Mouse (Mus musculus) hindbrain, embryonic 16.5 days (tissue): ENCODE measurements around the gene Gzma. TPM values are rescaled to one million over a fixed set of nuclear protein-coding genes. Genes with fewer than 3 reads are reported as not detected.

Experiments
- ATAC-seq: fragments of 200-750 bp; cut with Nextera tagmentation; 2 replicates; pipeline ENCODE4 v1.8.0; 2017; ENCODE audit warnings: moderate TSS enrichment, moderate library complexity
- H3K27ac ChIP-seq: fragments of 300-500 bp; sonication (generic); 2 replicates; pipeline ENCODE4 v1.5.1; 2014; ENCODE audit warnings: low read depth, mild to moderate bottlenecking, control low read depth, low read length, moderate library complexity
- H3K27me3 ChIP-seq: fragments of 300-500 bp; sonication (generic); replicated peaks from 2 replicates; pipeline ENCODE4 v1.6.1; 2014; ENCODE audit warnings: low read length; ENCODE audit not compliant: control insufficient read depth, insufficient read depth
- H3K36me3 ChIP-seq: fragments of 300-500 bp; sonication (generic); 2 replicates; pipeline ENCODE4 v1.6.1; 2014; ENCODE audit warnings: mild to moderate bottlenecking, low read length, moderate library complexity, mixed read lengths; ENCODE audit not compliant: control insufficient read depth, insufficient read depth
- H3K4me1 ChIP-seq: fragments of 300-500 bp; sonication (generic); 2 replicates; pipeline ENCODE4 v1.6.1; 2014; ENCODE audit warnings: low read depth, low read length; ENCODE audit not compliant: control insufficient read depth, insufficient read depth
- H3K4me2 ChIP-seq: fragments of 300-500 bp; sonication (generic); 2 replicates; pipeline ENCODE4 v1.6.1; 2014; ENCODE audit warnings: mild to moderate bottlenecking, low read length, control low read depth, moderate library complexity
- H3K4me3 ChIP-seq: fragments of 300-500 bp; sonication (generic); 2 replicates; pipeline ENCODE4 v1.5.1; 2014; ENCODE audit warnings: mild to moderate bottlenecking, low read length, control low read depth, moderate library complexity
- H3K9ac ChIP-seq: fragments of 300-500 bp; sonication (generic); 2 replicates; pipeline ENCODE4 v1.6.1; 2014; ENCODE audit warnings: low read depth, mild to moderate bottlenecking, control low read depth, low read length, moderate library complexity
- H3K9me3 ChIP-seq: fragments of 300-500 bp; sonication (generic); 2 replicates; pipeline ENCODE4 v1.6.1; 2014; ENCODE audit warnings: mild to moderate bottlenecking, low read length, moderate library complexity; ENCODE audit not compliant: control insufficient read depth
- WGBS: fragments of 180-500 bp; shearing (Covaris S2); extraction: QIAGEN DNeasy Blood & Tissue Kit; methylation state at CpG from one replicate; pipeline ENCODE4 v1.1.7; 2014; 5-methylcytosine and 5-hydroxymethylcytosine counted together
- polyA plus RNA-seq: library from polyadenylated mRNA; unstranded; fragments of >200 nt; fragmentation: Nextera tagmentation; extraction: Ambion mirVana; gene quantifications from 2 replicates; pipeline ENCODE4 v1.2.1, GENCODE M21; 2015

Gene Gzma
- polyA plus RNA-seq, 1 experiment from 2014 or later: 0.18 TPM

DNA sequence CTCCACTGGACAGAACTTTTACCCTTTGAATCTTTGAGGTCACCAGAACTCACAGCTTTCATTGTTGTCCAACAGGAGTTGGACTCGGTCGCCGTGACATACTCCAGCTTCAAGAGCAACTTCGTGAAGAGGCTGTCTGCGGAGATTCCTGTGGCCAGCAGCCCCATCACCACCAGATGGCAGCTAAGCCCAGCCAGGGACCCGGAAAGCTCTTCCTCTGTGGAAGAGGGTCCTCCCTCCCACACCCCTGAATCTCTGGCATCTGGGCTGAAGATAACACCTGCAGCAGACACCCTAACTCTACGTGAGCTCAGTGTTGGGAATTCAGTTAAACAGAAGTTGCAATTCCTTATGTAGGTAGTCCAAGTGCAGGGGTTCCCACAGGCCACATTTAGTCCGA is 45.0 kb downstream of the Gzma start:
- Histone ChIP-seq H3K9ac (no peak overlapping the region), H3K9me3 (no peaks in the 10 kb centered on the region), H3K4me1 (no peaks in the 10 kb centered on the region), H3K36me3 (no peaks in the 10 kb centered on the region), H3K27me3 (no peaks in the 10 kb centered on the region), H3K4me3 (no peak overlapping the region), H3K4me2 (no peak overlapping the region), H3K27ac (no peak overlapping the region)
- 40% methylated on average over 8 of the region's 8 CpGs for WGBS
- no peak for ATAC-seq

- no peak overlapping the region for H3K4me2 ChIP-seq
- H3K4me3 ChIP-seq: no peak overlapping the region
- H3K27me3 ChIP-seq: no peaks in the 10 kb centered on the region
- no peak overlapping the region for H3K9ac ChIP-seq
- H3K36me3 ChIP-seq: no peaks in the 10 kb centered on the region
- 95% methylated on average over 8 of the region's 8 CpGs for WGBS
- H3K27ac ChIP-seq: no peak overlapping the region
- no peaks in the 10 kb centered on the region for H3K9me3 ChIP-seq
- no peaks in the 10 kb centered on the region for H3K4me1 ChIP-seq
- no peak for ATAC-seq
Observed at GRCm38 (mm10) chr13:113054230-113054629, 46.6 kb downstream of the Gzma start.

GRCm38 (mm10) chr13:113047647-113048046 is 53.1 kb downstream of the Gzma start:
- Histone ChIP-seq H3K27ac (no peak overlapping the region), H3K9ac (no peak overlapping the region), H3K4me3 (no peak overlapping the region), H3K4me2 (no peak overlapping the region), H3K4me1 (no peaks in the 10 kb centered on the region; the same call in 1 of the 2 replicates), H3K27me3 (no peaks in the 10 kb centered on the region), H3K36me3 (no peaks in the 10 kb centered on the region), H3K9me3 (no peaks in the 10 kb centered on the region)
- 87% methylated on average over 3 of the region's 3 CpGs for WGBS
- ATAC-seq: no peak

DNA sequence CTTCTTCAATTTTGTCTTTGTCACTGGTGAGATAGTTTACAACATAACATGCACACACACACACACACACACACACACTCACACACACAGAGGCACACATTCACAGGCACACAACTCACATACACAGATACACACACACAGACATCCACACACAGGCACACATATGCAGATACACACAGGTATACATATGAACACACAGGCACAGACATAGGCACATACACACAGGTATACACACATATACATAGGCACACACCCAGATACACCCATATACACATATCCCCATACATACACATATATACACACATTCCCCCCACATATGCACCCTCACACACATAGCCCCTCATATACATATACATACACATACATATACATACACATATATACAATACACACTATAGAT is 53.8 kb downstream of the Gzma start:
- no peaks in the 10 kb centered on the region for H3K27me3 ChIP-seq
- H3K4me3 ChIP-seq: no peak overlapping the region
- no peaks in the 10 kb centered on the region for H3K9me3 ChIP-seq
- H3K4me1 ChIP-seq: no peaks in the 10 kb centered on the region; the same call in 1 of the 2 replicates
- H3K4me2 ChIP-seq: peak overlapping the region; percentile 57
- no peak overlapping the region for H3K9ac ChIP-seq
- H3K27ac ChIP-seq: no peak overlapping the region
- peak; percentile 67 for ATAC-seq
- no peaks in the 10 kb centered on the region for H3K36me3 ChIP-seq

DNA sequence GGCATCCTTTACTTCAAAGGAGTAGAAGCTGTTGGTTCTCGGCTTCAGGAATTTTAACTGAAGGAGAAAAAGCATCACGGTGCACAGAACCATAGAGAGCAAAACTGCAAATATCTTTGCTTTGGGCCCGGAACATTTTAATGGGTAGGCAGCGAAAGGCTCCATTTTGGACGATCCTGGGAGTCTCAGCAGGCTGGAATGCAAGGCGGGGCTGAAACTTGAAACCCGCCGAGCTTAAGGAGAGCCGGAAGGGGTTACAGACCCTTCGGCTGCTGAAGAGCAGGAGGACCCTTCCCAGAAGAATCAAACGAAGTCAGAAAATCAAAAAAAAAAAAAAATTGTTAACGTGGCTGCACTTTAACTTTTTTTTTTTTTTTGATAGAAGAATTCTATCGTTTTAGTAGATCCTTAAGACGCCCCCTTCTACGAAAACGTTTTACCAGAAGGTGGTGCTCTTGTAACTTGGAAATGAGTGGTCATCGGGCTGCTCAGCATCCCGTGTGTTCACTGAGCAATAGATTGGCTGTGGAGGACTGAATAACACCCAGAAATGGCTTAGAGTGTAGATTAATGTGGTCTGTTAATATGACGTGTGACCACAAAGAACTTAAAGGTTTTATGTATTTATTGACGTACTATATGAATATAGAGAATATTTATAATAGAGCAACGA is 54.4 kb downstream of the Gzma start, which contains the start of gene Gpx8:
Gene Gpx8 (minus strand): TSS at position 200 of the 673 bp plus-strand sequence.
- Histone ChIP-seq H3K9me3 (no peaks in the 10 kb centered on the region), H3K4me2 (peak within 1 kb of the TSS; percentile 57), H3K4me1 (no peaks in the 10 kb centered on the region; the same call in 1 of the 2 replicates), H3K9ac (peak within 1 kb of the TSS; percentile 41), H3K27ac (0 out of 2 replicates have a peak within 1 kb of the TSS, but pooled peaks have one; percentile 4), H3K4me3 (peak within 1 kb of the TSS; percentile 40), H3K27me3 (no peaks in the 10 kb centered on the region), H3K36me3 (no peaks in the 10 kb centered on the region)
- WGBS: 6% methylated on average over 21 of the region's 21 CpGs
- ATAC-seq: peak; percentile 92

- Histone ChIP-seq H3K27ac (0 out of 2 replicates have a peak overlapping the region, but pooled peaks have one; percentile 4), H3K9ac (peak overlapping the region; percentile 41)
- no peak for ATAC-seq
Observed at GRCm38 (mm10) chr13:113045458-113046110, 55.2 kb downstream of the Gzma start.

DNA sequence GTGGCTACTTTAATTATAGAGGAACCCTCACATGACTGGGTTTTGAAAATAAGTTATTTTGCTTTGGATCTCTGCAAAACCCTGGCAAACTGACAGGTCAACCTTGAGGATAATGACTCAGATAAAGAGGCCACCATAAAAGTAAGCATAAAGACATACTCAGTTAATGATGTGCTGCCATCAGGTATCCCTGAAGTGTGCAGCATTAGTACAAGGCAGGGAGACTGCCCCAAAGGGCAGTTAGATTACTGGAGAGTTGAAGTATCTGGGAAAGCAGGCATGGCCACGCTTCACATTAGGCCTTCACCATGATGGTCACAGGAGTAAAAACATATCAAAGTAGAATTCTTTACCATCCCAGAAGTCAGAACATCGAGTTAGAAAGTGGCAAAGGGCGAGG is 55.9 kb downstream of the Gzma start:
- 81% methylated on average over 3 of the region's 3 CpGs for WGBS
- Histone ChIP-seq H3K9ac (no peak overlapping the region), H3K27me3 (no peaks in the 10 kb centered on the region), H3K4me3 (peak overlapping the region; percentile 14; the same call in 1 of the 2 replicates), H3K9me3 (no peaks in the 10 kb centered on the region), H3K4me1 (no peaks in the 10 kb centered on the region; the same call in 1 of the 2 replicates), H3K4me2 (peak overlapping the region; percentile 57), H3K27ac (no peak overlapping the region), H3K36me3 (no peaks in the 10 kb centered on the region)
- ATAC-seq: no peak

More at GRCm38 (mm10) chr13:113045458-113046110, 55.2 kb downstream of the Gzma start:
- Histone ChIP-seq H3K4me2 (peak overlapping the region; percentile 57), H3K4me1 (no peaks in the 10 kb centered on the region; the same call in 1 of the 2 replicates), H3K36me3 (no peaks in the 10 kb centered on the region), H3K9me3 (no peaks in the 10 kb centered on the region), H3K27me3 (no peaks in the 10 kb centered on the region), H3K4me3 (peak overlapping the region; percentile 40)
- 24% methylated on average over 18 of the region's 18 CpGs for WGBS

Other genes with a start within 250 kb of the Gzma start
- gene Mtrex, start 173.6 kb downstream of the Gzma start, polyA plus RNA-seq: 49.0 and 61.1 TPM in 2 replicates
- gene Dhx29, start 173.5 kb downstream of the Gzma start, polyA plus RNA-seq: 23.9 and 36.8 TPM in 2 replicates
- 0.98 and 1.2 TPM in 2 replicates for gene Ccno, start 113.2 kb downstream of the Gzma start, polyA plus RNA-seq
- gene Mcidas, start 107.1 kb downstream of the Gzma start, polyA plus RNA-seq: 0.55 and 0.62 TPM in 2 replicates
- 0.56 and 0.86 TPM in 2 replicates for gene Cdc20b, start 65.9 kb downstream of the Gzma start, polyA plus RNA-seq
- 60.3 and 64.8 TPM in 2 replicates for gene Gpx8, start 54.6 kb downstream of the Gzma start, polyA plus RNA-seq
- 2.0 and 2.3 TPM in 2 replicates for gene Esm1, start 108.7 kb upstream of the Gzma start, polyA plus RNA-seq
- gene Gzmk, start 124.9 kb upstream of the Gzma start, polyA plus RNA-seq: 0.16 TPM in 1 of 2 replicates, not detected in the other
- gene BC067074, start 192.2 kb upstream of the Gzma start, polyA plus RNA-seq: 1.3 and 1.4 TPM in 2 replicates